Mouse (Mus musculus) limb, embryonic 11.5 days (tissue): Measurements from ENCODE around the gene Gm9936. TPM values are rescaled to one million over a fixed set of nuclear protein-coding genes. Genes with fewer than 3 reads are reported as not detected.

ENCODE experiments used
- ATAC-seq: fragments of 200-750 bp; cut with Nextera tagmentation; 2 replicates; pipeline ENCODE4 v1.8.0; 2017; ENCODE audit warnings: low read depth; ENCODE audit not compliant: insufficient number of reproducible peaks, low FRiP score, low TSS enrichment
- DNase-seq: peaks from one replicate; pipeline ENCODE4 v3.0.0-alpha.2; 2015; ENCODE audit warnings: low spot score
- H3K27ac ChIP-seq: fragments of 300-500 bp; sonication (generic); replicated peaks from 2 replicates; pipeline ENCODE4 v1.5.1; 2014; ENCODE audit warnings: low read depth, mild to moderate bottlenecking, low read length
- H3K27me3 ChIP-seq: fragments of 300-500 bp; sonication (generic); 2 replicates; pipeline ENCODE4 v1.6.1; 2014; ENCODE audit warnings: mild to moderate bottlenecking, low read length, mixed read lengths; ENCODE audit not compliant: control insufficient read depth, insufficient read depth
- H3K36me3 ChIP-seq: fragments of 300-500 bp; sonication (generic); 2 replicates; pipeline ENCODE4 v1.6.1; 2014; ENCODE audit warnings: mild to moderate bottlenecking, low read length, moderate library complexity, mixed read lengths; ENCODE audit not compliant: control insufficient read depth, insufficient read depth
- H3K4me1 ChIP-seq: fragments of 300-500 bp; sonication (generic); 2 replicates; pipeline ENCODE4 v1.6.1; 2014; ENCODE audit warnings: low read length, mixed read lengths; ENCODE audit not compliant: control insufficient read depth, insufficient read depth
- H3K4me2 ChIP-seq: fragments of 300-500 bp; sonication (generic); 2 replicates; pipeline ENCODE4 v1.6.1; 2014; ENCODE audit warnings: low read depth, mild to moderate bottlenecking, moderate library complexity; ENCODE audit not compliant: severe bottlenecking
- H3K4me3 ChIP-seq: fragments of 300-500 bp; sonication (generic); 2 replicates; pipeline ENCODE4 v1.5.1; 2014; ENCODE audit warnings: low read depth, low read length
- H3K9ac ChIP-seq: fragments of 300-500 bp; sonication (generic); 2 replicates; pipeline ENCODE4 v1.6.1; 2014; ENCODE audit warnings: mild to moderate bottlenecking, low read length
- H3K9me3 ChIP-seq: fragments of 300-500 bp; sonication (generic); 2 replicates; pipeline ENCODE4 v1.6.1; 2016; ENCODE audit warnings: low read length; ENCODE audit not compliant: control insufficient read depth
- WGBS: fragments of 180-500 bp; shearing (Covaris S2); extraction: QIAGEN DNeasy Blood & Tissue Kit; methylation state at CpG from one replicate; pipeline ENCODE4 v1.1.7; 2014; 5-methylcytosine and 5-hydroxymethylcytosine counted together
- polyA plus RNA-seq: library from polyadenylated mRNA; unstranded; fragments of >200 nt; fragmentation: Nextera tagmentation; extraction: Ambion mirVana; gene quantifications from 2 replicates; pipeline ENCODE4 v1.2.1, GENCODE M21; 2014

Gm9936 gene
- polyA plus RNA-seq, 1 experiment from 2014 or later = 0.07 TPM

- 0 out of 2 replicates have a peak, but pooled peaks cover 2% of the 10 kb centered on the region for H3K4me1 ChIP-seq
- H3K27me3 ChIP-seq = no peaks in the 10 kb centered on the region
- no peak overlapping the region for H3K4me3 ChIP-seq
- DNase-seq (no peak), ATAC-seq (no peak)
- H3K27ac ChIP-seq = no peak overlapping the region
- no peak overlapping the region for H3K9ac ChIP-seq
- H3K36me3 ChIP-seq = no peaks in the 10 kb centered on the region
- 93% methylated on average over 12 of the region's 12 CpGs for WGBS
- H3K9me3 ChIP-seq = no peaks in the 10 kb centered on the region
- H3K4me2 ChIP-seq = no peak overlapping the region
These were observed 31.1 kb downstream of the Gm9936 start for GRCm38 (mm10) chr5:114827427-114827826.

GRCm38 (mm10) chr5:114825978-114826691 lies 32.3 kb downstream of the Gm9936 start:
- H3K4me3 ChIP-seq = peak overlapping the region; percentile 22; the same call in 1 of the 2 replicates
- H3K9me3 ChIP-seq = no peaks in the 10 kb centered on the region
- peak overlapping the region; percentile 62 for H3K9ac ChIP-seq
- ATAC-seq = peak; percentile 64
- WGBS = 10% methylated on average over 27 of the region's 27 CpGs
- H3K36me3 ChIP-seq = peaks cover 3% of the 10 kb centered on the region; the same call in 1 of the 2 replicates
- H3K4me1 ChIP-seq = 0 out of 2 replicates have a peak, but pooled peaks cover 2% of the 10 kb centered on the region
- no peak overlapping the region for H3K27ac ChIP-seq
- peak overlapping the region; percentile 65 for H3K4me2 ChIP-seq
- no peaks in the 10 kb centered on the region for H3K27me3 ChIP-seq
- peak; percentile 91 for DNase-seq

- 0 out of 2 replicates have a peak, but pooled peaks cover 2% of the 10 kb centered on the region for H3K4me1 ChIP-seq
- ATAC-seq (no peak), DNase-seq (peak; percentile 63)
- 18% methylated on average over 9 of the region's 9 CpGs for WGBS
- H3K27ac ChIP-seq = no peak overlapping the region
- no peak overlapping the region for H3K9ac ChIP-seq
- H3K9me3 ChIP-seq = no peaks in the 10 kb centered on the region
- peaks cover 3% of the 10 kb centered on the region; the same call in 1 of the 2 replicates for H3K36me3 ChIP-seq
- no peak overlapping the region for H3K4me3 ChIP-seq
- H3K4me2 ChIP-seq = no peak overlapping the region
- H3K27me3 ChIP-seq = no peaks in the 10 kb centered on the region
These were observed 34.3 kb downstream of the Gm9936 start for GRCm38 (mm10) chr5:114824197-114824596.

- Histone ChIP-seq H3K27me3 (no peaks in the 10 kb centered on the region), H3K9ac (peak within 1 kb of the TSS; percentile 71), H3K27ac (peak within 1 kb of the TSS; percentile 62; the same call in 1 of the 2 replicates), H3K4me2 (peak within 1 kb of the TSS; percentile 60), H3K4me3 (peak within 1 kb of the TSS; percentile 80), H3K4me1 (0 out of 2 replicates have a peak, but pooled peaks cover 2% of the 10 kb centered on the region), H3K36me3 (peaks cover 3% of the 10 kb centered on the region; the same call in 1 of the 2 replicates), H3K9me3 (no peaks in the 10 kb centered on the region)
- 9% methylated on average over 53 of the region's 53 CpGs for WGBS
- ATAC-seq (peak; percentile 84), DNase-seq (peak; percentile 90)
These were observed 35.4 kb downstream of the Gm9936 start, which contains the start of gene 1500011B03Rik for GRCm38 (mm10) chr5:114822796-114823688. Gene 1500011B03Rik (minus strand): TSS chr5:114823468.

- no peaks in the 10 kb centered on the region for H3K27me3 ChIP-seq
- H3K27ac ChIP-seq = no peak overlapping the region
- no peaks in the 10 kb centered on the region for H3K4me1 ChIP-seq
- H3K36me3 ChIP-seq = peaks cover 3% of the 10 kb centered on the region; the same call in 1 of the 2 replicates
- DNase-seq (no peak), ATAC-seq (no peak)
- H3K4me2 ChIP-seq = no peak overlapping the region
- H3K4me3 ChIP-seq = no peak overlapping the region
- H3K9ac ChIP-seq = no peak overlapping the region
- H3K9me3 ChIP-seq = no peaks in the 10 kb centered on the region
- 81% methylated on average over 11 of the region's 11 CpGs for WGBS
These were observed 40.4 kb downstream of the Gm9936 start for GRCm38 (mm10) chr5:114818124-114818523.

GRCm38 (mm10) chr5:114816599-114816998 lies 41.9 kb downstream of the Gm9936 start:
- Histone ChIP-seq H3K9ac (no peak overlapping the region), H3K27ac (no peak overlapping the region), H3K36me3 (peaks cover 2% of the 10 kb centered on the region; the same call in 1 of the 2 replicates), H3K4me1 (no peaks in the 10 kb centered on the region), H3K4me2 (no peak overlapping the region), H3K4me3 (no peak overlapping the region), H3K9me3 (no peaks in the 10 kb centered on the region), H3K27me3 (no peaks in the 10 kb centered on the region)
- 68% methylated on average over 6 of the region's 6 CpGs for WGBS
- no peak for DNase-seq
- ATAC-seq = no peak

- Histone ChIP-seq H3K4me2 (peak overlapping the region; percentile 41), H3K27me3 (no peaks in the 10 kb centered on the region), H3K36me3 (no peaks in the 10 kb centered on the region), H3K27ac (peak overlapping the region; percentile 59; the same call in 1 of the 2 replicates), H3K9me3 (no peaks in the 10 kb centered on the region), H3K4me1 (peaks cover 3% of the 10 kb centered on the region), H3K4me3 (peak overlapping the region; percentile 81), H3K9ac (peak overlapping the region; percentile 90)
- DNase-seq = peak; percentile 94
- ATAC-seq = peak; percentile 93
- WGBS = under 1% methylated on average over 50 of the region's 50 CpGs
These were observed 44.8 kb downstream of the Gm9936 start for GRCm38 (mm10) chr5:114813525-114814181.

GRCm38 (mm10) chr5:114809826-114810225 lies 48.7 kb downstream of the Gm9936 start:
- no peak overlapping the region for H3K4me2 ChIP-seq
- no peaks in the 10 kb centered on the region for H3K27me3 ChIP-seq
- DNase-seq = no peak
- H3K4me1 ChIP-seq = peaks cover 22% of the 10 kb centered on the region
- H3K36me3 ChIP-seq = no peaks in the 10 kb centered on the region
- no peak overlapping the region for H3K4me3 ChIP-seq
- no peak overlapping the region for H3K9ac ChIP-seq
- WGBS = 86% methylated on average over 5 of the region's 5 CpGs
- no peaks in the 10 kb centered on the region for H3K9me3 ChIP-seq
- H3K27ac ChIP-seq = no peak overlapping the region
- ATAC-seq = no peak
